Mouse (Mus musculus): ENCODE measurements around the gene Taf4. TPM values are rescaled to one million over a fixed set of nuclear protein-coding genes. Genes with fewer than 3 reads are reported as not detected.

Gene Taf4
- polyA plus RNA-seq, 1 experiment from 2014 or later: 14.0 TPM

DNA sequence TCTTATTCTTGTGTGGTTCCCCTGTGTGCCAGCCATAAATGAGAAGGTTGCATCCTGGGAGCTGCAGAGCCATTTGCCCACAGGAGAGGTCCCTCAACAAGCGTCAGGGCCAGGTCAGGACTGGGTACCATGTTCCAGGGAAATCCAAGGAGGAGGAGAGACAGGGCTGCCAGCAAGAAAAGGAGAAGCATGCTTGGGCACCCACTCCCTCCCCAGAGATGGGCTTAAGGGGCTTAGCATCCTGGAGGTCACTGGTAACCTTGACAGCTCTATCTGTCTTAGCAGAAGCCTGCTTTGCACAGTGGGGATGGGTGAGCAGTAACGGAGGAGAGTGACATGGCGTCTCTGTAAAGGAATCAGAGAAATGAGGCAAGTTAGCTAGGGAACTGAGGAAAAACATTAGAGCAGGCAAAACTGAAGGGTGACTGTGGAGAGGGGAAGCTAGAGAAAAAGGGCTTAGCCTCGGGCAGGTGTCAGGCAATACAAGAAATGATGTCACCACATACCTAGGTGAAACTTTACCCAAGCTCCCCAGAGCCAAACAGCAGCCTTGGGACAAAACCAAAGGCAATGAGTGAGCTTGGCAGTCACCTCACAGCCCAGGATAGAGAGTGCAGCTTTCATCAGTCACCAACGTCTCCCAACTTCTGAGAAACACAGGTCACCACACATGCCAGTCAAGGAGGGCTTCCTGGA is 29.4 kb upstream of the Taf4 start:
- 65% methylated on average over 5 of the region's 5 CpGs for WGBS (ENCODE audit: missing documents)
- Histone ChIP-seq H3K4me3 (ENCODE audit: inconsistent target) (no peak overlapping the region), H3K27ac (no peak overlapping the region), H3K79me2 (ENCODE audit: inconsistent target) (no peaks in the 10 kb centered on the region), H3K36me3 (ENCODE audit: inconsistent target) (no peaks in the 10 kb centered on the region)

DNA sequence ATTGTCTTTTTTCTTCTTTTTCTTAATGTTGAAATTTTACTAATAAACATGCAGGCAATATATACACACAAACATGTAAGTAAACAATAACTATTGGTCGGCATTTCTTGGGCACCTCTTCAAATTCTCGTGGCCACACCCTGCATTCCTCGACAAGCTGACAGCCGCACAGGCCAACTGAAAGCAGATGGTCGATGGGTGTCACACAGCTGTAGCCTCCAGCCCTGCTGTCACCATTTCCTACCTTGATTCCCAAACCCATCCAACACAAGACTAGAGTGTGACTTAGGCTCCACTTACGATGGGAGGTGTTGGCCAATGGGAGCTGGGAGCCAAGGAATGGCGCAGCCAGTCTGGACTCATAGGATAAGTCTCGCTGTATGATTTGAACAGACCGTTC is 25.2 kb upstream of the Taf4 start:
- H3K36me3 ChIP-seq (ENCODE audit: inconsistent target): no peaks in the 10 kb centered on the region
- no peak overlapping the region for H3K27ac ChIP-seq
- H3K79me2 ChIP-seq (ENCODE audit: inconsistent target): no peaks in the 10 kb centered on the region
- H3K4me3 ChIP-seq (ENCODE audit: inconsistent target): no peak overlapping the region
- 90% methylated on average over 9 of the region's 9 CpGs for WGBS (ENCODE audit: missing documents)

DNA sequence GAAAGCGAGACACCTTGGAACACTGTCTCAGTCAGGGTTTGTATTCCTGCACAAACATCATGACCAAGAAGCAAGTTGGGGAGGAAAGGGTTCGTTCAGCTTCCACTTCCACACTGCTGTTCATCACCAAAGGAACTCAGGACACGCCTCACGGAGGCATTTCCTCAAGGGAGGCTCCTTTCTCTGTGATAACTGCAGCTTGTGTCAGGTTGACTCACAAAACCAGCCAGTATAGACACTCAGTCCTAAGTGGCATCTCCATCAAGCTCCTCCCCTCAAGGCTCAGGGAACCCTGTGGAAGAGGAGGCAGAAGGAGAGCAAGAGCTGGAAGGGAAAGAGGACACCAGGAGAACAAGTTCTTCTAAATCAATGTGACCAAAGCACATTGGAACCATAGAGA is 22.0 kb upstream of the Taf4 start:
- 85% methylated on average over 4 of the region's 4 CpGs for WGBS (ENCODE audit: missing documents)
- no peak overlapping the region for H3K4me3 ChIP-seq (ENCODE audit: inconsistent target)
- no peaks in the 10 kb centered on the region for H3K79me2 ChIP-seq (ENCODE audit: inconsistent target)
- no peak overlapping the region for H3K27ac ChIP-seq
- H3K36me3 ChIP-seq (ENCODE audit: inconsistent target): no peaks in the 10 kb centered on the region

DNA sequence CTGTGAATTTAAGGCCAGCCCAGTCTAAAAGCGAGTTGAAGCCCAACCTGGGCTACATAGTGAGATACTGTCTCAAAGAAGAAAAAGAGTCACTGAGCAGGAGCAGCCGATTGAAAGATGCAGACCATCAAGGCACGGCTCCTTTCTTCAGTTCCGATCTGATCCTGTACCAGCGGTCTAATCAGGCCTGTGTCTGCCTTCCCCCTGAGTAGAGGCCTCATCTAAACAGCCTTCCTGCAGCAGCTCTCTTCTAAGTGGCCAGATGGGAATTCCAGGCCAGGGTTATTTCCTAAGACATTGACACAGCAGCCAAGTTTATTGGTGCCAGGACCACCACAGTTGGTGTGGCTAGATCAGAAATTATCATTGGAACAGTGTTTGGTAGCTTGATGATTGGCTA is 16.6 kb upstream of the Taf4 start:
- Histone ChIP-seq H3K36me3 (ENCODE audit: inconsistent target) (no peaks in the 10 kb centered on the region), H3K27ac (no peak overlapping the region), H3K79me2 (ENCODE audit: inconsistent target) (no peaks in the 10 kb centered on the region), H3K4me3 (ENCODE audit: inconsistent target) (no peak overlapping the region)
- WGBS (ENCODE audit: missing documents): 91% methylated on average over 5 of the region's 5 CpGs

DNA sequence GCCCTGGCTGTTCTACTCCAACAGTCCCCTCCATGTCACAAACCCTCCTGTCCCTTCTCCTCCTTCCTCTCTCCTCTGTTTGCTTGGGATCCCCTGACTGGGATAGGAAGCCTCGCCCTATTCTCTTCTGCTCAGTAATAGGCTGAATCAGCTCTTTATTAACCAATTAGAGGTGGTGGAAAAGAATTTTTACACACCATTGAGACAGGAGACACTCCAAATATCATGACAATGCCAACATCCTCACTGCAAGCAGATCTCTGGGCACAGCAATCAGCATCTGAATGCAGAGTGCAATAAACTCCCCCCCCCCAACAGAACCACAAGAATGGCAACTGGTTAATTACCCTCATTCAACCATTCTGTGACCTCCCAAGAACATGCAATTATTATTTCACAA is 12.7 kb upstream of the Taf4 start:
- Histone ChIP-seq H3K36me3 (ENCODE audit: inconsistent target) (no peaks in the 10 kb centered on the region), H3K4me3 (ENCODE audit: inconsistent target) (no peak overlapping the region), H3K27ac (no peak overlapping the region), H3K79me2 (ENCODE audit: inconsistent target) (no peaks in the 10 kb centered on the region)
- WGBS (ENCODE audit: missing documents): 100% methylated on average over 1 of the region's 1 CpGs

DNA sequence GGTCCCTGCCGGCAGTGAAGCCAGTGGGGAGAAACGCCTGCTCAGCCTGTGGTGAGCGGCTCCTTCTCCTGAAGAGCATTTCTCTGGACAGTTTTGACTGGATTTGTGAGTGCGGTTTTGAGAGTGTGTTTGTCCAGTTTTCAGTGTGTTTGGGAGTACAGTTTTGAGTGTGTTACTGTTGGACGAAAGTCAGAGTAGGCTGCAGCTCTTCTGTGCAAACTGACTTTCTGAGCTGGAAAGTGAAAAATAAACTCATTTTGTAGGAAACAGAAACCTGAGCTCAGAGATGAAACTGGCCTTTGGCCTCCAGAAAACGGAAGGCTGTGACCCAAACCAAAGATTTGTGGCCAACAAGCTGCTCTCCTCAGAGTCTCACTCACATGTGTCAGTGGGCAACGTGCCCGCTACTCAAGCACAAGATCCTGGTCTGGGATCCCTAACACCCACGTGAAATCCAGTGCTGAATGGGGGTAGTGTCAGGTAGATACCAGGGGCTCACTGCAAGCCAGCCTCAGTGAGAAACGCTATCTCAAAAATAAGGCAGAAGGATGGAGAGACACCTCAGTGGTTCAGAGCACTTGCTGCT is 10.1 kb upstream of the Taf4 start:
- H3K4me3 ChIP-seq (ENCODE audit: inconsistent target): no peak overlapping the region
- H3K27ac ChIP-seq: no peak overlapping the region
- 53% methylated on average over 10 of the region's 10 CpGs for WGBS (ENCODE audit: missing documents)
- no peaks in the 10 kb centered on the region for H3K36me3 ChIP-seq (ENCODE audit: inconsistent target)
- no peaks in the 10 kb centered on the region for H3K79me2 ChIP-seq (ENCODE audit: inconsistent target)

DNA sequence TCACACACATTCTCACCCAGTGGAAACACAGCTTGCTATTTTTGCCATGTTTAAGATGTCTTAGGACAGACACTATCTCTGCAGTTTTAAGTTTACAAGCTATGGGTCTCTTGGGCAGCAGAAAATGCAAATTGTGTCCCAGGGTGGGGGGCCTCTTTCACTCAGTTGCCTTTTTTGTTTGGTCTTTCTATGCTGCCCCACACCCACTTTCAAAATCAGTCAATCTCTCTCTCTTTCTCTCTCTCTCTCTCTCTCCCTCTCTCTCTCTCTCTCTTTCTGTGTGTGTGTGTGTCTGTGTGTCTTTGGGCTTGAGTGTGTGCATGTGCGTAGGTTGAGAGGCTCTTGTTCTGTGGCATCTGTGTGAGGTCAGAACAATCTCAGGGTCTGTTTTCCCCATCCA is 9.2 kb upstream of the Taf4 start:
- no peaks in the 10 kb centered on the region for H3K79me2 ChIP-seq (ENCODE audit: inconsistent target)
- 100% methylated on average over 1 of the region's 1 CpGs for WGBS (ENCODE audit: missing documents)
- H3K36me3 ChIP-seq (ENCODE audit: inconsistent target): no peaks in the 10 kb centered on the region
- no peak overlapping the region for H3K27ac ChIP-seq
- H3K4me3 ChIP-seq (ENCODE audit: inconsistent target): no peak overlapping the region

DNA sequence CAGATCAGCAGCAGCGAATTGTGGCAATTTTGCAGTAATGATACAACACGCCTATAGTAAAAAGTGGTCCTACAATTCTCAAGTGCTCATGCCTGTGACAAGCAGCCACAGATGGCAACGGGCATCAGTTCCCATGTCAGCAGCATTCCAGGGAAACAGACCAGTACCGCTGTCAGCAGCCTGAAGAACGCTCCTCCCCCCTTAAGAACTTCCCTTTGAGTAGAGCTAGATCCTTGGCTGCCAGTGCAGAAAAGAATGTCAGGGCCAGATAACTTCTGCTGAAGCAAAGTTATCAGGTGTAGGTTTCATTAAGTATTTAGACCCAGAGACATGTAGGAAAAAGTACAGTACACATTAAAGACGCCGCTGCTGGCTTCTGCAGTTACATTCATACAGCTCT is 8.4 kb upstream of the Taf4 start:
- WGBS (ENCODE audit: missing documents): 71% methylated on average over 7 of the region's 7 CpGs
- H3K36me3 ChIP-seq (ENCODE audit: inconsistent target): no peaks in the 10 kb centered on the region
- no peaks in the 10 kb centered on the region for H3K79me2 ChIP-seq (ENCODE audit: inconsistent target)
- H3K27ac ChIP-seq: no peak overlapping the region
- no peak overlapping the region for H3K4me3 ChIP-seq (ENCODE audit: inconsistent target)

DNA sequence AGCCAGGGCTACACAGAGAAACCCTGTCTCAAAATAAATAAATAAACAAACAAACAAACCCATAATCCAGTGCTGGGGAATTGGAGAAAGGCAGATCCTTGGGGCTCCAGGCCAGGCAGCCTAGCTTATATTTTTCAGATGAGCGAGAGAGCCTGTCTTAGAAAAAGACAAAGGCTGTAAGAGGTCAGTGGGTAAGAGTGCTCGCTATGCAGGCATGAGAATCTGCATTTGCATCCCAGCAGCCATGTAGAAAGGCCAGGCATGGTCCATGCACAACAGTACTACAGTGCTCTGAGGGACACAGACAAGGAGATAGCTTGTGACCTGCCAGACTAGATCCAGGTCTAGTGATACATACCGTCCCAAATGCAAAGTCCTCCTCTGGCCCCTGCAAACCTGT is 6.3 kb upstream of the Taf4 start:
- Histone ChIP-seq H3K79me2 (ENCODE audit: inconsistent target) (no peaks in the 10 kb centered on the region), H3K4me3 (ENCODE audit: inconsistent target) (no peak overlapping the region), H3K36me3 (ENCODE audit: inconsistent target) (no peaks in the 10 kb centered on the region), H3K27ac (no peak overlapping the region)
- 89% methylated on average over 3 of the region's 3 CpGs for WGBS (ENCODE audit: missing documents)

DNA sequence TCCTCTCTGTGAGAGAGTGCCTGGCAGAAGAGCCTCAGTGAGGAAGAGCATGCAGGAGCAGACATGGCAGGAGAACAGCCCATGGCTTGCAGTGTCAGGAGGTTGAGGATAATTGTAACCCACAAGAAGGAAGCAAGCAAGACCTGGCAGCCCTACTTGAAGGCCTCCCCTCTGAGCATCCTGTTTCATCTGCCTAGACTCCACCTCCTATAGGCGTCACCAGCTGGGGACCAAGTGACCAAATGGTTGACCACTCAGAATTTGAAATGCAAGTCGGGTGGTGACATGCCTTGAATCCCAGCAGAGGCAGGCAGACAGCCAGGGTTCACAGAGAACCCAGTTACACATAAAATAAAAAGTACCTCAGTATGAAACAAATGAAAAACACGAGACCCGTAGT is 4.2 kb upstream of the Taf4 start:
- WGBS (ENCODE audit: missing documents): 66% methylated on average over 4 of the region's 4 CpGs
- Histone ChIP-seq H3K27ac (no peak overlapping the region), H3K4me3 (ENCODE audit: inconsistent target) (no peak overlapping the region), H3K79me2 (ENCODE audit: inconsistent target) (no peaks in the 10 kb centered on the region), H3K36me3 (ENCODE audit: inconsistent target) (no peaks in the 10 kb centered on the region)

DNA sequence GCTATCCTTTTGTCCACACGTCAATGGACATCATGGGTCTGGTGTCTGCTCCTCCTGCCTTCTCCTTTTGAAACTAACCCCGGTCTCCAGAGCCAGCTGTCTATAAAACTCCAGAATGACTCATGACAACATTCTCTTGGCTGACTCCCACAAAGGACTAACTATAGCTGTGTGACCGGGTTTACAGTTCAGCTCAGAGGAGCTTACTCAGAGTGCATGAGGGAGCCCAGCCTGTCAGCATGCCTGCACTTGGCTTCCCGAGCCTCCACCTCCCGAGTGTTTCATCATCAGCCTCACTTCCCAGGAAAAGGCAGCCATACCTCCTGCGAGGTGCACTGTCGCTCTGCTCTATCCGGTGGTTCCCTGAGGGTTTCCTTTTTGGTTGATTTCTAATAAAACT is 3.4 kb upstream of the Taf4 start:
- Histone ChIP-seq H3K36me3 (ENCODE audit: inconsistent target) (no peaks in the 10 kb centered on the region), H3K79me2 (ENCODE audit: inconsistent target) (peaks cover 3% of the 10 kb centered on the region; the same call in 1 of the 2 replicates), H3K27ac (peak overlapping the region; percentile 19; the same call in 1 of the 2 replicates), H3K4me3 (ENCODE audit: inconsistent target) (no peak overlapping the region)
- 43% methylated on average over 8 of the region's 8 CpGs for WGBS (ENCODE audit: missing documents)

DNA sequence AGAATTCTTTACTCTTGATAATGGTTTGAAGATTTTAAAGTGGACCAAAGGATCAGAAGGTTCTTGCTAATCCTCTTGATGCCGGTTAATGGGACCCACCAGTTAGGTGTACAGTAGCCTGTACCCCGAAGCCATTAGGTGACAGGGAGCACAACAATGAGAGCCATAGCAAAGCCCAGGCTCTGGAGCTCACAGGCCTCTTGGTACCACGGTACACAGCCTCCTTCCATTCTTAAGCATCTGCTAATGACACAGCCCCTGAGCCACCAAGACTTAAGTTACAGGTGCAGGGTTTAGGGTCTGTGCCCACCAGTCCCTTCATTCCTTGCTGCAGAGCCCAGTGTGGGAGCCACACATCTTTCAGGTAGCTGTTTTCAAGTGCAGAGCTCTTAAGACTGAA is 1.8 kb upstream of the Taf4 start:
- Histone ChIP-seq H3K79me2 (ENCODE audit: inconsistent target) (peaks cover 19% of the 10 kb centered on the region), H3K27ac (no peak overlapping the region), H3K36me3 (ENCODE audit: inconsistent target) (no peaks in the 10 kb centered on the region), H3K4me3 (ENCODE audit: inconsistent target) (no peak overlapping the region)
- 92% methylated on average over 3 of the region's 3 CpGs for WGBS (ENCODE audit: missing documents)

DNA sequence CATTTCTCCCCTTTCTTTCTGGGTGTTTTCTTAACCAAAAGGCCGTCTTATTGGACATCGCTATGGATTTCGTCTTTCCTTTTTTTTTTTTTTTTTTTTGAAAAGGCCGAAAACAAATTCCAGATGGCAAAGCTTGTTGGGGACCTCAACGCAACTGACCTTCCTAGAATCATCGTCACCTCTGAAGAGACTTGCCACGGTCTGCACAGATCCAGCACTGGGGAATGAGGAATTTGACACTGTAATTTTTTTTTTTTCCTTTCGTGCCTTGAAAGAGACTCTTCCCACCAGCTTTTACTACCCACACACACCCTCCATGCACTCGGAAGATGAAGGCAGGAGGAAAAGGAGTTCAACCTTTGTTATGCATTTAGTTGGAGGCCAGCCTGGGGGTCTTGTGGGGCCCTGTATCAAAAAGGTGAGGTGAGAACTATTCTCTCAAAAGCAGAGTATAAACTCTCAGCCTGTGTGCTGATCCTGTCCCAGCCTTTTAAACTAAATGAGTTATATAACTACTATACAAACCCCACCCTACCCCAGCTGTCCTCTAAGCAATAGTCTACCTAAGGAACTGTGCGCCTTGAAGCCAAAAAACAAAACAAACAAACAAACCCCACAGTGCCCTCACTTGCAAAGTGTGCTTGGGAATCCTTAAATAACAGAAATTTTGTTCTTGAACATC is 1.0 kb upstream of the Taf4 start:
- 10% methylated on average over 10 of the region's 10 CpGs for whole genome bisulfite sequencing (ENCODE audit: missing documents)
- H3K4me3 ChIP-seq (ENCODE audit: inconsistent target): peak overlapping the region; percentile 51
- no peaks in the 10 kb centered on the region for H3K36me3 ChIP-seq (ENCODE audit: inconsistent target)
- peak overlapping the region; percentile 70 for H3K27ac ChIP-seq
- peaks cover 27% of the 10 kb centered on the region for H3K79me2 ChIP-seq (ENCODE audit: inconsistent target)

DNA sequence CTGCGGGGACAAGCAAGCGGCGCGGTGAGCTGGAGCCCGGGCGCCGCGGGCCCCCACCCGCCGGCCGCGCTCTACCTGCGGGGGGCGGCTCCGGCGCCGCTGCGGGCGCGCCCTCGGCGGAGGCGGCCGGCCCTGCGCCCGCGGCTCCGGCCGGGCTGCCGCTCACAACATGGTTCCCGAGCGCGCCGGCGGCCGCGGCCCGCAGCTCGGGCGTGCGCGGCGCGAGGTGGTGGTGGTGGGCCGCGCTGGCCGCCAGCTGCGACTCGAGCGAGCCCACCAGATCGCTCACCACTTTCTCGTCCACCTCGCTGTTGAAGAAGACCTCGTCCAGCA is 185 bp downstream of the Taf4 start:
- Histone ChIP-seq H3K79me2 (ENCODE audit: inconsistent target) (peaks cover 39% of the 10 kb centered on the region), H3K27ac (no peak overlapping the region), H3K4me3 (ENCODE audit: inconsistent target) (no peak overlapping the region), H3K36me3 (ENCODE audit: inconsistent target) (no peaks in the 10 kb centered on the region)
- under 1% methylated on average over 49 of the region's 54 CpGs for WGBS (ENCODE audit: missing documents)

DNA sequence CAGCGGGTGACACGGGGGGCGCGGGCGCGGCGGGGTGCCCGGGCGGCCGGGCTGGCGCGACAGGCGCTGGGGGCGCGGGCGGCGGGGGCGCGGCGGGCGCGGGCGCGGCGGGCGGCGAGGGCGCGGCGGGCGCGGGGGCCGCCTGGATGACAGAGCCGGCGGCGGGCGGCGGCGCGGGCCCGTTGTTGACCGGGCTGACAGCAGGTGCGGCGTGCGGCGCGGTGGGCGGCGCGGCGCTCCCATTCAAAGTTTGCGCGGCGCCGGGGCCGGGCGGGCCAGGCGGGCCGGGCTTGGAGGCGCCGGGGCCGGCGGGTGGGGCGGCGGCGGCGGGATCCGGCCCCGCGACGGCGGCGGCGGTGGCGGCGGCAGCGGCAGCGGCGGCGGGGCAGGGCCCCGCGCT is 595 bp downstream of the Taf4 start:
- H3K4me3 ChIP-seq (ENCODE audit: inconsistent target): no peak overlapping the region
- no peak overlapping the region for H3K27ac ChIP-seq
- peaks cover 43% of the 10 kb centered on the region for H3K79me2 ChIP-seq (ENCODE audit: inconsistent target)
- no peaks in the 10 kb centered on the region for H3K36me3 ChIP-seq (ENCODE audit: inconsistent target)
- 0% methylated on average over 32 of the region's 82 CpGs for WGBS (ENCODE audit: missing documents)

Measured in macrophage (primary cell).